Comparison of ENCODE assay signal across 7 mouse cellular contexts in genomic region chr16:19883776-19884513, GRCm38 (mm10).
DNase-seq lines count a peak whose midpoint lies in the region; ATAC-seq and TF ChIP-seq lines count a peak whose summit lies in the region.

No protein-coding gene starts in this region.

- H3K4me2 ChIP-seq in intestine, postnatal 0 days (replicated peaks; ENCODE audit: low read depth) = no peak overlapping the region
- H3K4me2 ChIP-seq in midbrain, embryonic 12.5 days (replicated peaks) = no peak overlapping the region

- peak; percentile 49 for DNase-seq in right cerebral cortex, adult 18-20 months
- DNase-seq in right cerebral cortex, postnatal 14 days = no peak
- peak; percentile 60 for DNase-seq in gastrocnemius, postnatal 14 days
- peak; percentile 94 for DNase-seq in thymus, postnatal 0 days (ENCODE audit: low spot score)
- DNase-seq in urinary bladder, adult 18-20 months (ENCODE audit: low spot score in 2 of 2) = no peak

- no peak for TF ChIP-seq CTCF in intestine, postnatal 0 days (IDR thresholded peaks at IDR 0.05; ENCODE audit: low read depth)

- no peak overlapping the region for H3K4me3 ChIP-seq in intestine, postnatal 0 days (ENCODE audit: low read depth, low read length)
- no peak overlapping the region for H3K4me3 ChIP-seq in midbrain, embryonic 12.5 days

- H3K27me3 ChIP-seq in intestine, postnatal 0 days (replicated peaks; ENCODE audit: control insufficient read depth, insufficient read depth, low read length) = no peaks in the 10 kb centered on the region
- H3K27me3 ChIP-seq in midbrain, embryonic 12.5 days = no peaks in the 10 kb centered on the region

- H3K27ac ChIP-seq in intestine, postnatal 0 days (ENCODE audit: low read depth, low read length) = no peak overlapping the region
- no peak overlapping the region for H3K27ac ChIP-seq in midbrain, embryonic 12.5 days (replicated peaks)

- H3K9me3 ChIP-seq in intestine, postnatal 0 days (ENCODE audit: control insufficient read depth) = no peaks in the 10 kb centered on the region
- H3K9me3 ChIP-seq in midbrain, embryonic 12.5 days = no peaks in the 10 kb centered on the region

- H3K4me1 ChIP-seq in intestine, postnatal 0 days (replicated peaks; ENCODE audit: control insufficient read depth, insufficient read depth, low read length) = no peaks in the 10 kb centered on the region
- H3K4me1 ChIP-seq in midbrain, embryonic 12.5 days = no peaks in the 10 kb centered on the region

- no peaks in the 10 kb centered on the region for H3K36me3 ChIP-seq in intestine, postnatal 0 days (ENCODE audit: control insufficient read depth, insufficient read depth)
- no peaks in the 10 kb centered on the region for H3K36me3 ChIP-seq in midbrain, embryonic 12.5 days

- 49% methylated on average over 9 of the region's 9 CpGs for WGBS in intestine, postnatal 0 days
- WGBS in midbrain, embryonic 12.5 days = 46% methylated on average over 9 of the region's 9 CpGs

- 0 out of 2 replicates have a peak, but pooled peaks have one; percentile 28 for ATAC-seq in intestine, postnatal 0 days
- ATAC-seq in midbrain, embryonic 12.5 days (ENCODE audit: low FRiP score, low read depth) = 0 out of 2 replicates have a peak, but pooled peaks have one; percentile 44

- H3K9ac ChIP-seq in intestine, postnatal 0 days (ENCODE audit: low read depth, low read length) = no peak overlapping the region
- no peak overlapping the region for H3K9ac ChIP-seq in midbrain, embryonic 12.5 days (replicated peaks)

- intact Hi-C loops in gastrocnemius, postnatal 14 days (cut with DNase I; ENCODE audit: low total_unique reads) = no loop called here

Comparison
In these comparisons a context has a peak if more than half of its experiments do, and no peak if none do; other contexts are left out.
1. DNase-seq: peak in right cerebral cortex, adult 18-20 months (single experiment), gastrocnemius, postnatal 14 days (single experiment) and thymus, postnatal 0 days (single experiment); none in right cerebral cortex, postnatal 14 days (single experiment) and urinary bladder, adult 18-20 months (0 of 2).